Mouse (Mus musculus): Measurements from ENCODE around the gene Opa3.

DNA sequence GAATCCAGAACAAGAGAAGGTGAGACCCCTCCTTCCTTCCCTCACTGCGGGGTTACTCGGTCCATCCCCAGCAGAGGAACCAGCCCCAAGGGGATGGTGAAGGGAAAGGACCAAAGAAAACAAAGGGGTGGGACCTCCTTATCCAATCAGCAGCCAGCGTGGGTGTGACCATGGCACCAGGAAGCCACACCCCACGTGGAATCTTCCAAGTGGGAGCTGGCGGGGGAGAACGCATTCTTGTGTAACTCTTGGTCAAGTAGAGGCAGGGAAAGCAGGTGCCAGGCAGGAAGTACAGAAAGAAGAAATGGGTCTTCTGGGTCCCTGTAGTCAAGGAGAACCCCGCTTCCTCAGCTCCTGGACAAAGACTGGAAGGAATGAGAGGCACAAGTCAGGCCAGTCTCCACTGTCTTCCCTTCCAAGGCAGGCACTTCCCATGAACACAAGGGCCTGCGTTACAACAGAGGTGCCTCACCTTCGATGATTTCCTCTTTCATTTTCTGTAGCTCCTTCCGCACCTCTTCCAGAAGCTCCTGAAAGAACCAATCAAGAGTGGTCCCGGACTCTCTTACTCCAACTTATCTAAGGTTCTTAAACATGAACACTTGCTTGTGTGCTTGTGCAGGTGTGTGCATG is 29.4 kb downstream of the Opa3 start:
- no peak for TF ChIP-seq CTCF (IDR thresholded peaks at IDR 0.05; ENCODE audit: borderline replicate concordance, extremely low read depth, insufficient read depth, insufficient read length)
- TF ChIP-seq POLR2A (IDR thresholded peaks at IDR 0.05; ENCODE audit: borderline replicate concordance, extremely low read depth, insufficient read depth, insufficient read length, poor library complexity, severe bottlenecking), result no peak

All from brain, embryonic 14.5 days (tissue).